Mouse (Mus musculus) c-Kit-positive CD71-negative TER-119-negative erythroid progenitor cells, embryonic 14.5 days (primary cell): ENCODE results near the gene Sf3a2.
"Not testable (repeated sequence)": the region's sequence is repeated elsewhere in the genome, so short reads cannot be mapped to it uniquely, and the experiment has no call there.

Experiments used
- DNase-seq: peaks from one replicate; pipeline ENCODE4 v3.0.0-alpha.2; 2013; ENCODE audit warnings: low read depth

Sf3a2 gene

DNA sequence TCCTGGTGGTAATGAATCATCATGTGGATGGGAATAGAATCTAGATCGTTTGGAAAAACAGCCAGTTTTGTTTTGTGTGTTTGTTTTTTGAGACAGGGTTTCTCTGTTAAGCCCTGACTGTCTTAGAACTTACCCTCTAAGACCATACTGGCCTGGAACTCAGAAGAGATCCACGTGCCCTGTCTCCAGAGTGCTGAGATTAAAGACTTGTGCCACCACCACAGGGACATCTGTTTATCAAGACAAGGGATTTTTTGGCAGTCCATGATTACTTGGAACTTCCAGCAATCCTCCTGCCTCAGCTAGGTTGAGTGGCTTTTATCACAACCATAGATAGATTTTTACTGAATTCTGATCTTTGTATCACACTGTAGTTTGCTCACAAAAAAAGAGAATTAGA is 26.8 kb downstream of the Sf3a2 start:
- no peak for DNase-seq

DNA sequence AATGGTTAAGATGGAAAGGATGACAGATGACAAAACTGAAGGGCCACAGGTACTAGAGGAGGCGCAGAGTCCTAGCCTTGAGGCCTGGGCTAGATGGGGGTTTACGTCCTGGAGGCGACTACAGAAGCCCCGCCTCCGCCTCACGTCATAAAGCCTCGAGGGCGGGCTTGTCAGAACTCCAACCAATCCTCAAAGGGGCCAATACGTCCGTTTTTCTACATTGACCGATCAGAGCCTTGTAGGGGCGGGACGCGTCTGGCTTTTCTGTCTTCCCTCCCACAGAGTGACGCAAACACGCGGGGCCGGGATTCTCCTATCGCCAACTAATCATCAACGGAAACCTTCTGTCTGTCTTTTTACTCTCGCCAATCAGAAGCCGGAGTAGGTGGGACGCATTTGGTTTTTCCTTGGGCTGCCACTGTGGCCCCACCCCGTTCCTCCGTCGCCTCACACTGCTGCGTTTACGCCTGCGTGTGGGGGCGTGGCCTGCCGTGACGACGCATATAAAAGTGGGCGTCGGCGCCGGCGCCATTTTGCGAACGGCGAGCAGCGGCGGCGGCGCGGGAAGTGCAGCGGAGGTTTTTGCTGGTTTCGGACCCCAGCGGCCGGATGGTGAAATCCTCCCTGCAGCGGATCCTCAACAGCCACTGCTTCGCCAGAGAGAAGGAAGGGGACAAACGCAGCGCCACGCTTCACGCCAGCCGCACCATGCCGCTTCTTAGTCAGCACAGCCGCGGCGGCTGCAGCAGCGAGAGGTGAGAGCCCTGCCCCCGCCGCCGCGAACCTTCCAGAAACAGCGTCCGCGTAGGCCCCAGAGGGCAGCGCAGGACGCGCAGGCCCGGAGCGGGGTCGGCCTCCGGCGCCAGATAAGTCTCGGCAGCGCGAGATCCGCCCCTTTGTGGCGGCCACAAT is 28.4 kb downstream of the Sf3a2 start, which contains the start of gene Oaz1:
Oaz1 (plus strand) TSS at position 506 of the 912 bp plus-strand sequence.
- peak; percentile 99 for DNase-seq

DNA sequence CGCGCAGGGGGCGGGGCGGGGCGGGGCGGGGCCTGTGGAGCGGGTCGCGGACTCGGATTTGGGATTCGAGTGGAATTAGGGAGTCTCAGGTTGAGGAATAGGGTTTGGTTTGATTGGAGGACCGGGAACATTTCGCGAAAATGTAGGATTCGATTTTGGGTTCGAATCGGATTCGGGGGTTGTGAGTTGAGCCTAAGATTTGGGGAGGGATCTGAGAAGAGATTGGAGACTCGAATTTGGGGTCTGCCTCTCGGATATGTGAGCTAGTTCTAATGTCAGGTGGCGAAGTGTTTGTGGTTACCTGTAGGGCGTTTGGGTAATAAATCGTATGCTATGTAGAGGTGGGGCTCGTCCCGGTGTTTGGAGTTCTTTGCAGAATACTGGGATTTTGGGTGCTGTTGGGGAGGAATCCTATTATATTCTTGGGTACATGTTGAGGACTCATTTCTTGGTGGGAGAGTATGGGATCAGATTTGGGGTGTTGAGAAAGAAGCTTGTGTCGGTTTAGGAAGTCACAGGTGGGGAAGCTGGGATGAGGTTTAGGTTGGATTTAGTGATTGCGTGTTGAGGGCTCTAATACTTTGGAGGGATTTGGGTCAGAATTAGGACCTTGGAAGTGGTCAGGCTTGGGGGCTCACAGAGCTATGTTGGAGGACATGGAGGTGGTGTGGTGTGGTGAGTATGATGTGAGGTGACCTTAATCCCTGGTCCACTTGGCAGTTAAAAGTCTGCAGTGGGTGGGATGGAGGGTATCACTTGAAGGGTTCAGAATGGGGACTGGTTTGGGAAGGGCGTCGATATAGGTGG is 29.3 kb downstream of the Sf3a2 start:
- DNase-seq, result no peak

DNA sequence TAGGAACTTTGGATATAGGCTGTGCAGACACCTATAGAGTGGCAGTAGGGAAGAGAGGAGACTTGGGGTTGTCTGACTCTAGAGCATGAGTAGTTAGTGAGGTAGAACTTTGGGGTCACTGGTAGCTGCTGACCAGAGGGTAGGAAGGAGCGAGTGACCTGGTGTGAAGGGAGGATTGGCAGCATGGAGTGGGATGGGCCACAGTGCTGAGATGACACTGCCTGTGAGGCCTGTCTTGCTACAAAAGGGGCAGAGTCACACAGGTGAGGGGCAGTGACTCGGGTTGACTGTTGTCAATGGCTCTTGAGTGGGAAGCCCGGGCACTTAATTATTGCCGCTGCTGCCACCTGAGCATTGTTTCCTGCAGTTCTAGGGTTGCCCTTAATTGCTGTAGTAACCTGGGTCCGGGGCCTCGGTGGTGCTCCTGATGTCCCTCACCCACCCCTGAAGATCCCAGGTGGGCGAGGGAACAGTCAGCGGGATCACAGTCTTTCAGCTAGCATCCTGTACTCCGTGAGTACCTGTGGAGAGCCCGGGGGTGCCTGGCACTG is 29.9 kb downstream of the Sf3a2 start:
- DNase-seq, result no peak

DNA sequence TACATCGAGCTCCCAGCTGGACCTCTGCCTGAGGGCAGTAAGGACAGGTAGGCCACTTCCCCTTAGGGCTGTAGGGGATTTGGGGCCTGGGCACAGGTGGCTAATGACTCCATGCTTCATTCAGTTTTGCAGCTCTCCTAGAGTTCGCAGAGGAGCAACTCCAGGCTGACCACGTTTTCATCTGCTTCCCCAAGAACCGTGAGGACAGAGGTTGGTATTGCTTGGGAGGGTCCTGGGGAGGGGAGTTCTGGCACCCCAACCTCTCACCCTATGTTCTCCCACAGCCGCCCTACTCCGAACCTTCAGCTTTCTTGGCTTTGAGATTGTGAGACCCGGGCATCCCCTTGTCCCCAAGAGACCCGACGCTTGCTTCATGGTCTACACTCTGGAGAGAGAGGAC is 30.6 kb downstream of the Sf3a2 start:
- not testable (repeated sequence) for DNase-seq

DNA sequence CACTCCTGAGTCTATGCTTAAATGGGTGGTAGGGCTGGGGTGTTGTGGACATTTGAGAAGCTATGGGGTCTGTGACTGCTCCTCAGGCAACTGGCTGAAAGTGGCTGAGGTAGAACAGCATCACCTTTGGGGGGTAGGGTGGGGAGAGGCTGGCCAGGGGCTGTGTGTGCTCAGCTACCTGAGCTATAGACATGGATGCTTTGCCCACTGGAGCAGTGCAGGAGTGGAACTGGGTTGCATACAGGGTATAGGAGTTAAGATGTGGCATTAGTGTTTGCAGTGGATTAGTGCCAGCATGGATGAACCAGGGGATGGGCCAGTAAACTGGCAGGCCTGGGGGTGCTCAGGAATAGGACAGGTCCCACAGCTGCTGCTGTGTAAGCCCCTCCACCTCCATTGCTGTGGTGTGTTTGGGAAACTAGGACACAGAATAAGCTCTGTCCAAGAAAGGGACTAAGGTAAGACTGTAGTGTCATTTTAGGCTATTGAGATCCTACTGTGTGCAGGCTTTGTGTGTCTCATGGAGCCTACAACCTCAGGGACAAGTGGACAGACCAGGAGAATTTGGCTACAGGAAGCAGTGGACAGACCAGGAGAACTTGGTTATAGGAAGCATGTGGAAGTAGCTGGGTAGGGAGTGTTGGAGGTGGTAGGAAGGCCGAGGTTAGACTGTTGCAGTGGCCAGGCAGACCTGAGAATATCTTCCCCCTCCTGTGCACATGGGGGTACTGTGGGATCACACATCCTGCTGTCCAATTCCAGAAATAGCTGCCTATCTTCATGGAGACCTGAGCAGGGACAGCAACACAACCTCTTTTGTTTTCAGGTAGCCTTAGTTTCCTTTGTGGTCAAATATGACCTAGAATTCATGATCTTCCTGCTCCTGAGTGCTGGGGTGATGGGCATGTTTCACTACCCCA is 31.6 kb downstream of the Sf3a2 start:
- DNase-seq, result no peak

DNA sequence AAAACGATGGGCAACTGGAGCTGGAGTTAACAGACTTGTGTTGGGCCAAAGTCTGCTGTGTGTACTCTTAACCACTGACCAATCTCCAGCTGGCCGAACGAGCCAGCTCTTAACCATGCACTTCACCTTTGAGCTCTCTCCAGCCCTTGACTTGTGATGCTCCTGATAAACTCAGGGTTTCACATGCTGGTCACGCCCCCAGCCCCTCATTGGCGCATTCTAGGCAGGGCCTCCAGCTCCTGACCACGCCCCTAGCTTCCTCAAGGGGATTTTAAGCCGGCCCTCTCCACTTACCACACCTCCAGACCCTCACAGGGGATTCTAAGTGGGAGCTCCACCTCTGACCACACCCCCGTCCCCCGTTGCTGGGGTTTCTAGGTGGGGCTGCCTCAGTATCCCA is 33.1 kb downstream of the Sf3a2 start:
- DNase-seq, result peak; percentile 83

DNA sequence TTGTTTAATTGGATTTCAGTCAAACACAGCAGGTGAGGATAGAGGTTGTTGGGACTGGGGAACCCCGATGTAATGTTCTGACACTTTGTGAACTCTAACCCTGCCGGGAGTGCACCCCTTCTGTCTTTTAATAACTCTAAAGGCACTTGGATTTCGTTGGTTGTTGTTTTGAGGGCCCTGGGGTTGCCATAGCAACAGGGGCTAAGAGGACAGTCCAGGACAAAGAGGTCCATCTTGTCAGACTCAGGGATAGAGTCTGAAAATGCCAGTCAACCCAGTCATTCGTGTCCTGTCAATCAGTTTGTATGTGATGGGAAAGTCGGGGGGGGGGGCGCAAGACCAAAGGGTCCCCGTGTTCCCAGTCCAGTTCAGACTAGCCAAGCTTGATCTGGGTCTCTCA is 34.8 kb downstream of the Sf3a2 start:
- DNase-seq, result no peak

DNA sequence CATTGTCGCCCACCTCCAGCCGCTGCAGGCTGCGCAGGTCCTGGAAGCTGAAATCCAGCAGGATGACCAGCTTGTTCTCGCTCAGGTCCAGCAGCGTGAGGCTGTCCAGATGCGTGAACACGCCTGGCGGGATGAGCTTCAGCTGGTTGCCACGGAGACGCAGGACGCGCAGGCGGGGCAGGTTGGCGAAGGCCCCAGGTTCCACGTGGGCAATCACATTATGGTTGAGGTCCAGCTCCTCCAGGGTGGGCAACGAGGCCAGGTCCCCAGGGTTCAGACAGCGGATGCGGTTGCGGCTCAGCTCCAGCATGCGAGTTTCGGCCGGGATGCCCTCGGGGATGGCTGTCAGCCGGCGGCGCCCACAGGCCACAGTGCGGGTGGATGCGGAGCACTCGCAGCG is 37.6 kb downstream of the Sf3a2 start:
- DNase-seq, result no peak

DNA sequence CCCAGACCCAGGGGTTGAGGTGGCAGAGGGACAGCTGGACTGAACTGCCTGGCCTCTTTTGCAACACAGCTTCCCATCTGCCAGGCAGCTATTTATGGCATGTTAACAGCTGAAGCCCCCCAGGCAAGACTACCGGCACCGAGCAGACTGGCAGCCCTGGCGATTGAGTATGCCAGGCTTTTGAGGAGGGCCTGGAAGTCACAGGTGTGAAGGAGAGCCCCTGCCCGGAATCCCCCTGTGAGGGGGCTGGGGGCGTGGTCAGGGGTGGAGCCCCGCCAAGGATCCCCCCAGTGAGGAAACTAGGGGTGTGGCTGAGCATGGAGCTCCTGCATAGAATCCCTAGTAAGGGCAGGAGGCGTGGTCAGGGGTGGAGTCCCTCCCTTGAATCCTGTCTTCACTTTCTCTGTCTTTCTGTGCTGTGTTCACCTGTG is 39.0 kb downstream of the Sf3a2 start:
- no peak for DNase-seq

DNA sequence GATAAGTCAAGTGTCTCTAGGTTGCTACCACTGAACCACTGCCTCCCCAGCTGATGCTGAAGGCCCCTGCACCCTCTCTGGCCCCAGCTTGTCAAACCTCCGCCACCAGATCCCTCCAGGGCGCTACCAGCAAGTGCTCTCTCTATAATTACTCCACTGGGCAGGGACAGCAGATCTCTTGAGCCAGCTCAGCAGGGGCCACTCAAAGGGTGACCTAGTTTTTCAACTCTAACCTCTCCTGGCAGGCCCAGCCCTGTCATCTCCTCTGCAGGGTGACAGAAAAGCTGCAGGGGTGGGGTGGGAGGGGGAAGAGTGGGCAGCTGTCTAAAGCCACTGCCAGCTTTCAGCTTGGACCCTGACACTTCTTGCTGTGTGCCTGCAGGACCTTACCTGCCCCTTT is 39.8 kb downstream of the Sf3a2 start:
- DNase-seq, result no peak

DNA sequence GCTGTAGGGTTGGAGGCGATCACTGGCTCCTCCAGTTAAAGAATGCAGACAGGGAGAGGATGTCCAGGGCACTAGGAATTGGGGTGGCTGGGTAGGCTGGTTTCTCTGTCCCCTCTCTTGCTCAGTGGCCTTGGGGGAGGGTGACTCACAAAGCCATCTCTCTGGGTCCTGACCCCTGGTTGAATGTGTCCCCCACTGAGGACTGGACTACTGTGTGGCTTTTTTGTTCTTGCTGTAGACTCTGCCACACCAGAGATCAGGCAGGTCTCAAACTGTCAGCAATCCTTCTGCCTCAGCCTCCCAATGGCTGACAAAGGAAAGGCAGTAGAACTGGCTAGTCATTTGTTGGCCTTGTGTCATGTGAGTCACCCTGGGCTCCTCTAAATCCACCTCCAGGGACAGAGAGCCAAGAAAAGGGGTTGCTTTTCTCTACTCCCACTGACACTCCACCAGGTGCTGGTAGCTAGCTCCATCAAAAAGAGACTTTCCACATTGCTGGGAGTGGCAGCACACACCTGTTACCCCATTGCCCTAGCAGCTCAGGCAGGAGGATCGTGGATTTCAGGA is 40.4 kb downstream of the Sf3a2 start:
- DNase-seq, result no peak

DNA sequence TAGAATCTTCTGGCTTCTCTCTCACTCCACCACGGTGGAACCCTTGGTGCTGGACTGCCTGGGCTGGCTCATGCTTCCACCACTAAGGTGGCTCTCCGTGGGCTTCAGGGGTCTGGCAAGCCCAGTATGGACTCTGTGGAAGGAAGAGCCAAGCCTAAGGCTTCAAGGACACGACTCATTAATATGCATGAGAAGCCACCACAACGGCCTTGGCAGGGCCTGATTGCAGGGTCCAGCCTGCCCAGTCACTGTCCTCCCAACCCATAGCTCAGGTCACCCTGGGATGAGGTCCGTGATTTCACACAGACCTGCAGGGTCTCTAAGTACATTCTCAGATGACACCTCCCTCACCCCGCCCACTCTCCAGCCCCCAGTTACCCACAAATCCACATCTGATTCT is 41.9 kb downstream of the Sf3a2 start:
- DNase-seq, result no peak

DNA sequence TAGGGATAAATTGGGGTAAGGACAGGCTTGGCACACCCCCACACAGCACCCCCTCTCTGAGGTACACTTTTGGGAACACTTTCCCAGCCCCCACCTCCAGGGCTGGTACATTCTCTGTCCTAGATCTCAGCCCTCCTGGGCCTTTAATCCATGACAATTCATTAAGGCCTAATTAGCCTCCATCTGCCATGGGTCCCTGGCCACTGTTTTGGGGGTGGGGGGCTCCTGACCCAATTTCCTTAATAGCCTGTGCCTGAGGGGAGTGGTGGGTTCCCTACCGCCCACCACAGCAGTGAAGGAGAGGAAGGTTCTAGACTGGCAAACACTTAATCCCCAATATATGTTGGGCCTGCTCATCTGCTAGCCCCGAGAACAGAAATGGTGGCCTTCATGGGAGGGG is 43.7 kb downstream of the Sf3a2 start:
- DNase-seq, result no peak

DNA sequence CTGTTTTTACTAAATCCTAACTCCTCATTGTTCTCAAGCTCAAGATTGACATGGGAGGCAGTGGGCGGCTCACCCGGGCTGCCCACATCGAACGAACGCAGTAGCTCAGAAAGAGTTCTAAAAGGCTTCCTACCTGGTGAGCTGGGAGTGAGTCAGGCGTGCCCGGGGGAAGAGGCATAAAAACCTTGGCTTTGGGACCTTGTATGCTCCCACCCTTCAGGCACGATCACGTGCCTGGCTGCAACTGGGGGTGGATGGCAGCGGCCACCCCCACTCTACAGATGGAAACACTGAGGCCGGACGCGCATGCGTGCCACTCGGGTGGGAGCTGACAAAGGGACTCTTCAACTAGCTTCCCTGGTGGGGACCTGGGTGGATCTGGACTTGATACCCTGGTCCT is 44.3 kb downstream of the Sf3a2 start:
- DNase-seq, result no peak

DNA sequence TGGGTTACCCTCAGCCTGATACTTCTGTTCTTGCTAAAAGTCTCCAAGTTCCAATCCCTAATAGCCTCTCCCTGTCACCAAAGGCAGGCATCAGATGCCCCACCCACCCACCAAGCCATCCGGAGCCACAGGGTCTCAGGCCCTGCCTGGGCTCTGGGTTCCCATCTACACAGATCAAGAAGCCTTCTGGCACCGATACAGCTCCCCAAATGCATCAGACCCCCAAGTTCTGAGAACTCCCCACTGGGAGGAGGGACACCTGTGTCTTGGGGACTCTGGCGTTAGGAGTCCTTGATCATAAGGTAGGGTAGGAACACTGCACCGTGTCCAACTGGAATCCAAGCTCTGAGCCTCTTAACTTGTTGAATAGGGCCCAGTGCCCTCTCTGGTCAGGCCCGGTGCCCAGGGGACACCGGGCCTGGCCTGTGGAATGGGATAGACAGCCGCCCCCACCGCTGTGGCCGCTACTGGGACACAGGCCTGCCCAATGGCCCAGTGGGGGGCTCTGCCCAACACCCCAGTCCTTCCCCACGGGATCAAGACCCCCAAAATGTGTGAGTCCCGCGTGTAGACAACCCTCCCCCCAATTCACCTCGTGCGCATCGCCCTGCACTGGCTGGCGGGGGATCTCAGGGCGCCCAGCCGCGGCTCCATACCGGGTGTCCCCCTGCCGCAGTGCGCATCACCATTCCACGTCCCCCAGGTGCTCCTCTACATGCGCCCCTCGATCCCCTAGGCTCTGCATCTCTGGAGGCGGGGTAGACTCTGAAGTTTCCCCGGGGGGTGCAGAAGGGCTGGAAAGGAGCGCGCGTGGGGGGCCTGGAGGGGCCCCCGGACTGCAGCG is 45.3 kb downstream of the Sf3a2 start:
- DNase-seq, result no peak

DNA sequence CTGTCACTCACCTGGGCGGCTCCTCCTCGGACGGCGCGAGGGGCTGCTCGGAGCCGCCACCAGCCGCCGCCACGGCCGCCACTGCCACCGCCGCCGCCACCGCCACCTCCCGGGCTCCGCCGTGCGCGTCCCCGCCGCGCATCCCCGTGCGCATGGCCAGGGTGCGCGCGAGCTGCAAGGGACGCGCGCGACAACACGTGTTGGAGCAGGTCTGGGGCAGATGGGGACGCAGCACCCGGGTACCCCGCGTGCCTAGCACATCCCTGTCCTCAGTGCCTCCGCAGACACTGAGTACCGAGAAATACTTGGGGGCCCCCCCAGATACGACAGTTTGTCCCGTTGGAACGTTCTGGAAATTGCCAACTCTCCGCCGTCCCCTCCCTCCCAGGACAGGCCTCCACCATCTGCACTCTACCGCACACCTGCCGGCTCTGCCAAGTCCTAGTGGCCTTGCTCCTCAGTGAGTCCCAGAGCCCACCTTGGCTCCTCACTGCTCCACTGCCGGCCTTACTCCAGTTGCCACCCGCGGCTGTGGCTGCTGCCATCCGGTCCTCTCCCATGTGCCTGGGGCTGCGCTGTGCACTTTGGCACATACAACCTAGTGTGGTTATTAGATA is 46.0 kb downstream of the Sf3a2 start, which contains the start of gene Lingo3:
Lingo3 (minus strand) TSS at position 109 of the 617 bp plus-strand sequence.
- no peak for DNase-seq

DNA sequence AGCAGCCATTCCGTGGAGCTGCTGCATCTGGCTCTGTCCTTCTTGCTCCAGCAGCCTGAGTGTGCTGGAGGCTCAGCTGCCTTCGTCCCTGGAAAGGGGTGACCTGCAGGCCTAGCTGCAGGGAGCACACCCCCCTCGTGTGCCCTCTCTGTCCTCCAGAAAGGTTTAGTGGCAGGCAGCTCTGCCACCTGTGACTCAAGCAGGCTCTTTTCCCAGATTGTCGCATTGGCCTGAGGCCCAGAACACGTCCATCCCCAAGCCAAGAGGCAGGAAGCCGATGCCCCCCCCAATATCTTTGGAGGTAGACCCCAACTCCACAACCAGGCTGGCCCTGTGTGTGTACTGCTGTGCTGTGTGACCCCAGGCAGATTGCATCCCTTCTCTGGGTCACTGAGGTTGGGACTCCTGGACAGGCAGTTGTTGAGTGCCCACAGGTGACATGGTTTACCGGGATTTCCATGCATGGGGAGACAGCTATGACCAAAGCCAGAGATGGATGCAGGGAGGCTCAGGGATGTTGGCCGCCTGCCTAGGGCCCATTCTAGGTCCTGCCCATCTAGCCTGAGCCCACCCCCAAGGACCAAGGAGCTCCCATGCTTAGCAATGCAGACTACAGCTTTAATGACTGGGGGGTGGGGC is 47.2 kb downstream of the Sf3a2 start:
- no peak for DNase-seq

DNA sequence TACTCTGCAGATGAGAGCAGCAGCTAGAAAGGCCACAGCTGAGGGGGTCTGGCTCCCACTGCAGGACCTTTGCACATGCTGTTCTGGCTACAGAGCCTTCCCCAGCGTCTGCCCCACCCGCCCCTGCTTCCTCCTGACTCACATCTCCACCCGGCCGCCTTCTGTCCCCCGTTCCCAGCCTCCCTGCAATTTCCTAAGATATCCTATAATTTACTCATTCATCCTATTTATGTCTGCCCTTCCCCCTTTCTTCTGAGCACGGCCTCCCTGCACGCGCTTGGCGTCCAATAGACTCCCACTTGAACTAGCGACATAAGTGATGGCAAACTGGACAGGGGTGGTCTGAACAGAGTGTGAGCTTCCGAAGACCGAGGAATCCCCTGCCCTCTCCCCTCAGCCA is 47.7 kb downstream of the Sf3a2 start:
- DNase-seq, result no peak
